ENCODE assay signal across 8 mouse cellular contexts in the genomic region with DNA sequence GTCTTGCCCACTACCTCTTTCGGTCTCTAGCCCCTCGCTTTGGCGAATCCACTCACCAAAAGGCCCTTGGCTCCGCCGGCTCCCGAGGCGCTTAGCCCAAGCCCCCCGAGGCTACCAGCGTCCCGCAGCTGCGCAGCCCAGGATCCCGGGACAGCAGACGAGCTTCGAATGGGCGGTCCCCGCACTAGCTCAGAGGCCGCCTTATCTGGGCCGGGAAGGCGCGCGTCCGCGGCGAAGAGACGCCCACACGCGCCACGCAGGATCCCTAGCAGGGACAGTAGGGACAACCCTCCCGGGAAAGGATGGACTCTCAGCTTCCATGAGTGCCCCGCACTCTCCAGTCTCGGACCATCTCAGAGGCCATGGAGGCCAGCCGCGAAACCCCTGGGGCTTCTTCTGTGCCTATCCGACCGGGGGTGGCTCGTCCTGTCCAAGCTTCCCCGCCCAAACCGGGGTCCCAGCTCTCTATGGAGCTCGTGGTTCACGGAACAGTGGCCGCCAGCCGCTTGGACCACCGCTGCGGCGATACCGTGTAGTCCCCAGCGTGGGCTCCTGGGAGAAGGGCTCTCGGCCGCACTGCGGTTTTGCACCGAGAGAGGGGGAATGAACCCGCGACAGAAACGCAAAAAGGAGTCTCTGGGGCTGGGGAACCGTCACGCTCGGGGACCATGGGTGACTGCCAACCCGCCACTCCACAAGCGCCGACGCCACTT. TPM values are rescaled to one million over a fixed set of nuclear protein-coding genes. Genes with fewer than 3 reads are reported as not detected.
DNase-seq lines count a peak whose midpoint lies in the region; ATAC-seq and TF ChIP-seq lines count a peak whose summit lies in the region.

No protein-coding gene starts in this region.

- H3K9ac ChIP-seq in hindbrain, embryonic 16.5 days (ENCODE audit: low read depth, low read length) = peak overlapping the region; percentile 84
- H3K9ac ChIP-seq in limb, embryonic 14.5 days (ENCODE audit: low read depth, low read length, severe bottlenecking) = peak overlapping the region; percentile 65
- H3K9ac ChIP-seq in midbrain, embryonic 13.5 days (replicated peaks) = peak overlapping the region; percentile 79

- peak overlapping the region; percentile 73 for H3K4me3 ChIP-seq in layer of hippocampus, adult 2 months
- peak overlapping the region; percentile 70 for H3K4me3 ChIP-seq in hindbrain, embryonic 16.5 days (ENCODE audit: low read length)
- H3K4me3 ChIP-seq in limb, embryonic 14.5 days (replicated peaks; ENCODE audit: low read length) = peak overlapping the region; percentile 64
- peak overlapping the region; percentile 72 for H3K4me3 ChIP-seq in midbrain, embryonic 13.5 days (replicated peaks)

- peak; percentile 58 for ATAC-seq in hindbrain, embryonic 16.5 days
- ATAC-seq in limb, embryonic 14.5 days (ENCODE audit: low FRiP score, low read depth) = peak; percentile 58; the same call in 1 of the 2 replicates
- ATAC-seq in midbrain, embryonic 13.5 days = peak; percentile 53

- H3K36me3 ChIP-seq in hindbrain, embryonic 16.5 days (ENCODE audit: control insufficient read depth, insufficient read depth, low read length) = no peaks in the 10 kb centered on the region
- no peaks in the 10 kb centered on the region for H3K36me3 ChIP-seq in limb, embryonic 14.5 days (ENCODE audit: control insufficient read depth, insufficient read depth, low read length)
- H3K36me3 ChIP-seq in midbrain, embryonic 13.5 days = no peaks in the 10 kb centered on the region

- H3K27me3 ChIP-seq in hindbrain, embryonic 16.5 days (replicated peaks; ENCODE audit: control insufficient read depth, insufficient read depth, low read length) = no peaks in the 10 kb centered on the region
- peaks cover 30% of the 10 kb centered on the region for H3K27me3 ChIP-seq in limb, embryonic 14.5 days (ENCODE audit: control insufficient read depth, insufficient read depth, low read length)
- H3K27me3 ChIP-seq in midbrain, embryonic 13.5 days = peaks cover 66% of the 10 kb centered on the region

- under 1% methylated on average over 61 of the region's 61 CpGs for WGBS in hindbrain, embryonic 16.5 days
- WGBS in limb, embryonic 14.5 days = 2% methylated on average over 58 of the region's 61 CpGs
- WGBS in midbrain, embryonic 13.5 days = under 1% methylated on average over 61 of the region's 61 CpGs

- H3K4me2 ChIP-seq in hindbrain, embryonic 16.5 days (ENCODE audit: low read length) = peak overlapping the region; percentile 94
- peak overlapping the region; percentile 100 for H3K4me2 ChIP-seq in limb, embryonic 14.5 days (replicated peaks; ENCODE audit: low read depth, low read length, severe bottlenecking)
- peak overlapping the region; percentile 99 for H3K4me2 ChIP-seq in midbrain, embryonic 13.5 days (replicated peaks)

- no peaks in the 10 kb centered on the region for H3K9me3 ChIP-seq in hindbrain, embryonic 16.5 days (ENCODE audit: control insufficient read depth, low read length)
- H3K9me3 ChIP-seq in limb, embryonic 14.5 days (ENCODE audit: control insufficient read depth, low read length) = no peaks in the 10 kb centered on the region
- no peaks in the 10 kb centered on the region for H3K9me3 ChIP-seq in midbrain, embryonic 13.5 days

- peaks cover 13% of the 10 kb centered on the region for H3K4me1 ChIP-seq in hindbrain, embryonic 16.5 days (ENCODE audit: control insufficient read depth, insufficient read depth, low read depth, low read length)
- H3K4me1 ChIP-seq in limb, embryonic 14.5 days (ENCODE audit: control insufficient read depth, insufficient read depth, low read length) = peaks cover 14% of the 10 kb centered on the region
- H3K4me1 ChIP-seq in midbrain, embryonic 13.5 days (replicated peaks) = peaks cover 29% of the 10 kb centered on the region

- no peak for TF ChIP-seq POLR2A in limb, embryonic 14.5 days (IDR thresholded peaks at IDR 0.05; ENCODE audit: borderline replicate concordance, extremely low read depth, insufficient read depth, insufficient read length)

- no peak for TF ChIP-seq CTCF in layer of hippocampus, adult 2 months (conservative IDR thresholded peaks at IDR 0.05)

- peak overlapping the region; percentile 67 for H3K27ac ChIP-seq in layer of hippocampus, adult 2 months
- no peak overlapping the region for H3K27ac ChIP-seq in hindbrain, embryonic 16.5 days (ENCODE audit: low read depth, low read length)
- H3K27ac ChIP-seq in limb, embryonic 14.5 days (replicated peaks; ENCODE audit: low read depth, low read length) = no peak overlapping the region
- H3K27ac ChIP-seq in midbrain, embryonic 13.5 days = no peak overlapping the region

- no peak for DNase-seq in layer of hippocampus, adult 2 months (ENCODE audit: low spot score in 2 of 2)
- no peak for DNase-seq in layer of hippocampus, adult 9-10 months (ENCODE audit: low spot score)
- DNase-seq in cerebellum, postnatal 10 days = peak; percentile 50 to 54
- peak; percentile 55 for DNase-seq in gastrocnemius, postnatal 10 days
- DNase-seq in limb, embryonic 14.5 days (ENCODE audit: low spot score) = no peak
- peak; percentile 49 to 74 for DNase-seq in spleen, postnatal 36 days (ENCODE audit: low spot score in 2 of 2)

RNA-seq across cellular contexts. Expression of a gene that starts 0.8 kb away (rescaled TPM):
- 1 to 10 TPM; 1.7 to 2.2 TPM for total RNA-seq in layer of hippocampus, adult 2 months (2021)
- total RNA-seq in gastrocnemius, postnatal 10 days (2021) = 1 to 10 TPM in 1 of 2 experiments, under 1 TPM in 1; 0.82 to 2.1 TPM
- 5.7 and 7.7 TPM in 2 replicates for polyA plus RNA-seq in hindbrain, embryonic 16.5 days (2015; fragmentation: Nextera tagmentation; extraction: Ambion mirVana)
- polyA plus RNA-seq in limb, embryonic 14.5 days (2012; rRNA removed) = 2.7 and 2.9 TPM in 2 replicates
- polyA plus RNA-seq in limb, embryonic 14.5 days (2014; fragmentation: Nextera tagmentation; extraction: Ambion mirVana) = 6.0 and 7.5 TPM in 2 replicates
- polyA plus RNA-seq in midbrain, embryonic 13.5 days (2015; fragmentation: Nextera tagmentation; extraction: Ambion mirVana) = 3.0 and 3.5 TPM in 2 replicates

Comparison
In these comparisons a context has a peak if more than half of its experiments do, and no peak if none do; other contexts are left out.
1. DNase-seq: peak in cerebellum, postnatal 10 days (2 of 2), gastrocnemius, postnatal 10 days (single experiment) and spleen, postnatal 36 days (2 of 2); none in layer of hippocampus, adult 2 months (0 of 2), layer of hippocampus, adult 9-10 months (single experiment) and limb, embryonic 14.5 days (single experiment).
2. Peak in every context shown above with its lines, with median percentiles within 50 percentile points of each other: H3K4me3 ChIP-seq, ATAC-seq, H3K4me2 ChIP-seq and H3K9ac ChIP-seq.